Mouse (Mus musculus) bone marrow, adult 2 months (tissue): Measurements from ENCODE around the gene Pla2g15. TPM values are rescaled to one million over a fixed set of nuclear protein-coding genes. Genes with fewer than 3 reads are reported as not detected.

ENCODE experiments used
- H3K27ac ChIP-seq: fragments of 200-500 bp; 2 replicates; pipeline ENCODE4 v1.5.1; 2012; ENCODE audit warnings: low read depth, mild to moderate bottlenecking, control low read depth, inconsistent platforms, low read length; ENCODE audit not compliant: control insufficient read depth, poor library complexity, insufficient read depth
- H3K4me1 ChIP-seq: fragments of 200-500 bp; 2 replicates; pipeline ENCODE4 v1.6.1; 2011; ENCODE audit warnings: low read length; ENCODE audit not compliant: control insufficient read depth, insufficient read depth
- H3K4me3 ChIP-seq: fragments of 200-500 bp; replicated peaks from 2 replicates; pipeline ENCODE3; 2011; ENCODE audit warnings: mild to moderate bottlenecking, low read depth, low read length, control low read depth; ENCODE audit not compliant: control insufficient read depth
- CTCF ChIP-seq: fragments of 200-500 bp; IDR thresholded peaks from 2 replicates; pipeline ENCODE4 v1.5.1; 2011; ENCODE audit warnings: low read length, control low read depth; ENCODE audit not compliant: control insufficient read depth, insufficient read depth
- POLR2A ChIP-seq: fragments of 200-500 bp; IDR thresholded peaks from 2 replicates; pipeline ENCODE4 v1.6.1; 2011; ENCODE audit warnings: low read depth, mild to moderate bottlenecking, control low read depth, low read length, borderline replicate concordance; ENCODE audit not compliant: control insufficient read depth
- WGBS: fragments of 180-500 bp; shearing (Covaris S2); methylation state at CpG from one replicate; pipeline ENCODE4 v1.1.7; 2018; 5-methylcytosine and 5-hydroxymethylcytosine counted together
- polyA plus RNA-seq: library from polyadenylated mRNA; stranded (reverse); fragments of >200 nt; gene quantifications from 2 replicates; pipeline ENCODE4 v1.2.4, GENCODE M21; 2011; ENCODE audit warnings: low replicate concordance; ENCODE audit not compliant: missing spikeins, insufficient read depth, insufficient read length

The Pla2g15 gene
- polyA plus RNA-seq, 1 experiment, result 20.8 TPM

- WGBS, result under 1% methylated on average over 35 of the region's 35 CpGs
- peak overlapping the region; percentile 93 for H3K4me3 ChIP-seq
- TF ChIP-seq CTCF, result no peak
- TF ChIP-seq POLR2A, result no peak
- no peaks in the 10 kb centered on the region for H3K4me1 ChIP-seq
- H3K27ac ChIP-seq, result peak overlapping the region; percentile 88
Observed at GRCm38 (mm10) chr8:106210035-106210731, 60.0 kb downstream of the Pla2g15 start.

DNA sequence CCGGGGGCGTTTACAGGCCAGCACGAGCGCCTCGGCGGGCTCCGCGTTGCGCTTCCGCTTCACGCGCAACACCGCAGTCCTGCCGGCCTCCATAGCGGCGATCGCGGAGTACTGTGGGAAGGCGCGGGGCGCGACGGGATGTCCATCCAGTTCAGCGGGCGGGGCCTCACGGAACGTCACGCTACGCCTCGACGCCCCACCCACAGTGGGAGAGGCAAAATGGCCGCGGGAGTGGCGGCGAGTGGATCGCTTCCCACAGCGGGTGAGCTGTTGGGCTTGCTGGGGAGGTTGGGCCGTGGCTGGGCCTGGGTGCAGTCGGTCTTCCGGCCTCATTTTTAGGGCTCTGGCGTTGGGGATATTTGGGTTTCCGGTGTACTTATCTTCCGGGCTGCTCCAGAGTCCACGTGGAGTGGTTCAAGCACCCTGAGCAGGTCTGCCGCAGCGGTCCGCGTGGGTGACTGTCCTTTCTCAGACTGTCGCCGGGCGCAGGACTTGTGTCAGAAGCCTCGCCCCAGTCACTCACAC is 60.7 kb downstream of the Pla2g15 start, which contains the start of the genes Slc7a6os and Prmt7:
TSS of gene Slc7a6os (minus strand) at position 115 of the 525 bp plus-strand sequence.
TSS of gene Prmt7 (plus strand) at position 116 of the 525 bp plus-strand sequence.
- TF ChIP-seq CTCF (0 out of 2 replicates have a peak, but pooled peaks have one; percentile 17), POLR2A (peak; percentile 90; the same call in 1 of the 2 replicates)
- WGBS, result under 1% methylated on average over 52 of the region's 52 CpGs
- peak within 1 kb of the TSS; percentile 93 for H3K4me3 ChIP-seq
- no peaks in the 10 kb centered on the region for H3K4me1 ChIP-seq
- peak within 1 kb of the TSS; percentile 88 for H3K27ac ChIP-seq

GRCm38 (mm10) chr8:106211421-106211820 is 61.2 kb downstream of the Pla2g15 start:
- Histone ChIP-seq H3K4me3 (peak overlapping the region; percentile 93), H3K4me1 (no peaks in the 10 kb centered on the region), H3K27ac (peak overlapping the region; percentile 88)
- TF ChIP-seq POLR2A, result no peak
- TF ChIP-seq CTCF, result no peak
- WGBS, result 3% methylated on average over 13 of the region's 13 CpGs

DNA sequence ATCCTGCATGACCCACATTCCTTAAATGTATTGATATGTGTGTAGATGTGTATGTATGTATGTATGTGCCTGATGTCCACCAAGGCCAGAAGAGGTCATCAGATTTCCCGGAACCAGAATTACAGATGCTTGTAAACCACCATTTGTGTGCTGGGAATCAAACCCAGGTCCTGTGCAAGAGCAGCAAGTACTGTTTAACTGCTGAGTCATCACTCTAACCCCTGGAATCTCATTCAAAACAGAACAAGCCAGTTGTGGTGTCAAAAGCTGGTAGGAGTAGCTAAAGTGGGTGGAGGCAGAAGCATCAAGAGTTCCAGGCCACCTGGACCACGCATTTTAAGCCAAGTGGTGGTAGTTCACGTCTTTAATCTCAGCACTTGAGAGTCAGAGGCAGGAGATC is 63.8 kb downstream of the Pla2g15 start:
- Histone ChIP-seq H3K4me3 (no peak overlapping the region), H3K27ac (no peak overlapping the region), H3K4me1 (no peaks in the 10 kb centered on the region)
- no peak for TF ChIP-seq CTCF
- TF ChIP-seq POLR2A, result no peak
- 83% methylated on average over 3 of the region's 3 CpGs for WGBS

Other genes with a start within 250 kb of the Pla2g15 start
- gene Pskh1, start 250.0 kb upstream of the Pla2g15 start, polyA plus RNA-seq, result 2.9 and 6.0 TPM in 2 replicates
- gene Ctrl, start 216.5 kb upstream of the Pla2g15 start, polyA plus RNA-seq, result not detected in 2 replicates
- gene Psmb10, start 212.0 kb upstream of the Pla2g15 start, polyA plus RNA-seq, result 88.5 and 149 TPM in 2 replicates
- gene Lcat, start 207.0 kb upstream of the Pla2g15 start, polyA plus RNA-seq, result 4.6 and 15.5 TPM in 2 replicates
- 15.9 and 21.3 TPM in 2 replicates for gene Slc12a4, start 184.3 kb upstream of the Pla2g15 start, polyA plus RNA-seq
- gene Dpep3, start 171.0 kb upstream of the Pla2g15 start, polyA plus RNA-seq, result not detected in 2 replicates
- gene Dus2, start 159.1 kb upstream of the Pla2g15 start, polyA plus RNA-seq, result 13.5 and 17.1 TPM in 2 replicates
- not detected in 2 replicates for gene Dpep2nb, start 144.4 kb upstream of the Pla2g15 start, polyA plus RNA-seq
- 4.0 and 6.0 TPM in 2 replicates for gene Ddx28, start 138.5 kb upstream of the Pla2g15 start, polyA plus RNA-seq
- 8.5 and 17.8 TPM in 2 replicates for gene Nfatc3, start 91.6 kb upstream of the Pla2g15 start, polyA plus RNA-seq
- not detected in 2 replicates for gene Esrp2, start 13.4 kb upstream of the Pla2g15 start, polyA plus RNA-seq
- 3.7 and 8.3 TPM in 2 replicates for gene Slc7a6, start 18.5 kb downstream of the Pla2g15 start, polyA plus RNA-seq
- 23.9 and 53.8 TPM in 2 replicates for gene Slc7a6os, start 60.5 kb downstream of the Pla2g15 start, polyA plus RNA-seq
- 12.1 and 12.9 TPM in 2 replicates for gene Prmt7, start 60.5 kb downstream of the Pla2g15 start, polyA plus RNA-seq
- gene Smpd3, start 187.6 kb downstream of the Pla2g15 start, polyA plus RNA-seq, result 0.87 TPM in 1 of 2 replicates, not detected in the other